Mouse (Mus musculus) monocyte, adult 2 months (primary cell): ENCODE results near the gene Topaz1.

Experiments
- DNase-seq, 2 experiments: peaks; one replicate each; pipeline ENCODE4 v3.0.0; 2022; ENCODE audit warnings: low spot score in 2 of 2, low read depth in 1 of 2

Topaz1 gene

DNA sequence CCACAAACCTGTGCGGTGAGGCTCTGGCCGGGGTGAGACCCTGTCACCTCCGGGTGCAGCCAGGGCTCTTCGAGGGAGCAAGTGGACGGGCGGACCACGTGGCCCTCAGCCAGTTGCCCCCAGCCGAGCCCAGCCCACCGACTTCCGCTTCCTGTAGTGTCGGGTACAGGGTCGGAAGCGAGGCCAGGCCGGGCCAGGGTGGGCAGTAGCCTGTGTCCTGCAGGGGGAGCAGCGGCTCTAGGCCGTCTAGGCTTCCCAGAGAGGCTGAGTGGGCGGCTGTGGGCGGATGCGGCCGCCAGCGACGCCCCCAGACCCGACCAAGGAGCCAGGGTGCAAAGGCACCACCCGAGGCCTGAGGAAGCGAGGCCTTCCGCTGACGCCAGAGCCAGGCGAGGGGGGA is at the start of gene Topaz1:
TSS of gene Topaz1 (plus strand) at position 287 of the 400 bp plus-strand sequence.
- no peak for DNase-seq

DNA sequence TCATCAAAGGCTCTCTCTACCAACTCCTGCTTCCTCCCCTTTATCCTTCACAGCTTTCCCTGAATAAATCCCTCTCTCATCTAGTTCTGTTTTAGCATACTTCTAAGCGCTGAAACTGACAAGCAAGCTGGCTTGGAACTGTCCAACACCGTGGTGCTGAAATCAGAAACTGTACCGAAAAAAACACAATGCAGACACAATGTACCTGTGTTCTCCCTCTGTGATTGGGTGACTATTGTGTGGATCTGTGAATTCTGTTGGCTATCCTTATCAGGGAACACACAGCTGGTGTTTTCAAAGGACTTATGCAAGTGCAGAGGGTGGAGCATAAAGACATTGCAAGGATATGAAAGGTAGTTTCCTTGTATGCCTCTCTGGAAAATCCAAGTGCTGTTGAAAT is 45.3 kb upstream of the Topaz1 start:
- DNase-seq, result no peak

DNA sequence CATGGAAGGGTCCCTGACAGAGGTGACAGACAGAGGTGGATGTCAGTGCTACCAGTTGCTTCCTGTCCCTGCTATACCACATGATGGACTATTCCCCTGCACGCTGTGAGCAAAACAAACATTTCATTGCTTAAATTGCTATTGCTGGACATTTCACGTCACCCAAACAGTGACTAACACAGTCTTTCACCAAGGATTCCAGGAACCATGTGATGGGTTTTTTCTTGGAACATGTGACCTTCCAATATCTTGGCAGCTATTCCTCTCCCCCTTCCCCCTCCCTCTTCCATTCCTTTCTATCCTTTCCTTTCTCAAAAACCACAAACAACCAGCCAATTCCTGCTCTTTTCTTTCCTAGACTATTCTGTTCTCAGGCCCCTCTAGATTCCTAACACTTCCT is 33.3 kb upstream of the Topaz1 start:
- DNase-seq, result no peak

DNA sequence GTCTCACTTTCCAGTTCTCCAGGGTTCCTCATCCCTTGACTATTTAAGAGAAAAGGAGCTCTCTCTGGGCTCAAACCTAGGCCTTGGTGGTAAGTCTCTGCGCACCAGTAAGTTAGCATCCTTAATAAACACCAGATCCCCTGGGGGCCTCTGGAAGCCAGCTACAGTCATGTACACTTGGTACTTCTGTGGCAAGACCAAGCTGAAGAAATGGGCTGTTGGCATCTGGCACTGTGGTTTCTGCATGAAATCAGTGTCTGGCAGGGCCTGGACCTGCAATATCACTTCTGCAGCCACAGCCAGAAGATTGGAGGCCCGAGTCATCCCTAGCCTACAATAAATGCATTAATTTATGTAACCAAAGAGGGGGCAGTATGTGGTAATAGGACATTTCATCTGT is 32.1 kb upstream of the Topaz1 start:
- DNase-seq, result no peak

DNA sequence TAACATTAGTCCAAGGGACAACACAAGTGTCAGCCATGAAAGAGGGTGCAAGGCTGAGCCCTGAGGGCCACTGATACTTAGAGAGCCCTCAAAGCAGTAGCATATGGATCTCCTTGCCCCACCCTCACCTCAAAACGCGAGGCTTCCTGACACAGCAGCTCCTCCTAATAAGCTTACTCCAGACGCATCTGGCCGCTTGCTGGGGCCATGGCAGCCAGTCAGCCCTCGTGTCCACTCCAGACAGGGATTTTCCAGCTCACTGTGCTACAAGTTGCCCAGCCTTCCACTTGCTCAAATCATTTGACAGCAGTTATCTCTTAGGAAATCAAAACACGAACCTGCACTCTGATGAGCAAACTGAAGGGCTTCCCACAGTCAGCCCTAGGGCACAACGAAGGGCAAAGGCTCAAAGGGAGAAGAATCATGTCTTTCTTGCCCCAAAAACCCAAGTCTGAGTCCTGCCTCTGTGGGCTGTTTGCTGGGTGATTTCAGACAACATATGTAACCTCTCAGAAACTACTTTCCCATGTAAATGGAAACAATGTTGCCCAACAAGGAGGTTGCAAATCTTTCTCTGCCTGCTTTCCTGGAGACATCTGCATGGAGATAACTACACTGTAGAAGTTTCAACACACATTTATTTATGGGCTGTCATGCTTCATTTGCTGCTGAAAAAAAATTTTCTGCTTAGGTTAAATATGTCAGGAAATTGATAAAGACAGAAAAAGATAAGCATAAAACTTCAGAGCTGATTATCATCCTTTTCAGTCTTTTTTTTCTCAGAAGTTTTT is 30.8 kb upstream of the Topaz1 start:
- DNase-seq, result no peak

DNA sequence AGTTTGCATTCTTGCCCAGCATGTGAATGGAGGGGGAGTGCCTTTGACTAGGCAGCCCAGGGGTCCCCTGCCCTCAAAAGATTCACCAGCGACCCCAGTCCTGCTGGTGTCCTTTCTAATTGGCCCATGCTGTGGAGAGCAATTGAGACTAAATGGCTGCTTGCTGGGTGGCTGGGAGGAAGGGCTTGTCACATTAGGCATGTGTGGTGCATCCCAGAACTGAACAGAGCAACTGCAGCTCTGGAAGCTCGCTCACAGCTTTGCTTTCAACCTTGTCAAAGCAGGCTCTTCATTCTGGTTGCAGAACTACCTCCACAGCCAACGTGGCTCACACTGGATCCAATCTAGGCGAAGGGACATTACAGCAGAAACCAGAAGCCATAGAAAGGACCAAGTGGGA is 24.9 kb upstream of the Topaz1 start:
- DNase-seq, result no peak

DNA sequence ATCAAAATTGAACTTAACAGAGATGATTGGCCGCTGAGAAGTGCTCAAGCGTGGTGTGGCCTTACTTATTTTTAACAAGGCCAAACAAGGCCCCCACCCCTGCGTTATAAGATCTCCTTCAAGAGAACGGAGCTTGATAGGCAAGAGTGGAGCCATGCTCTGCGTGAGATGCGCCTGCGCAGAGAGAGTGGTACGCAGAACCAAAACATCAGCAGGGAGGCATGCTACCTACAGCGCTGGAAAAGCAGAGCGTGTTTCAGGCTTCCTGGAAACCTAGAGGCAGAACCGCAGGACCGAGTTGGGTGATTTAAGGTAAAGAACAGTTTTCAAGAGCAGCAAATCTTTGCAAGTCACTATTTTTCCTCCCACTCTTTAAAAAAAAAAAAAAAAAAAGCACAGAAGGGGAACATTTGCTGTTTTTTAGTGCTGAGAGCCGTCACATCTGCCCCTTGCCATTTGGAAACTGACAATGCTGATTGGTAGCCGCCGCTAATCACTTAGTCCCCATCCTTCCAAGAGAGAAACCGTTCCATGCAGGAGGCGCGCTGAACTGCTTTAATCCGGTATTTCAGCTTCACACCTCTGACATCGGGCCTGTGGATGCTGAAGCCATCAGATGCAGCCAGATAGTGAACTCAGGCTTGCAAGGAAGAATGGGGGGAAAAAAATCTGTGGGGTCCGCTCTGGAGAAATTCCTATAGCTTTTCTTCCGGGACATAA is 21.9 kb upstream of the Topaz1 start:
- no peak for DNase-seq

DNA sequence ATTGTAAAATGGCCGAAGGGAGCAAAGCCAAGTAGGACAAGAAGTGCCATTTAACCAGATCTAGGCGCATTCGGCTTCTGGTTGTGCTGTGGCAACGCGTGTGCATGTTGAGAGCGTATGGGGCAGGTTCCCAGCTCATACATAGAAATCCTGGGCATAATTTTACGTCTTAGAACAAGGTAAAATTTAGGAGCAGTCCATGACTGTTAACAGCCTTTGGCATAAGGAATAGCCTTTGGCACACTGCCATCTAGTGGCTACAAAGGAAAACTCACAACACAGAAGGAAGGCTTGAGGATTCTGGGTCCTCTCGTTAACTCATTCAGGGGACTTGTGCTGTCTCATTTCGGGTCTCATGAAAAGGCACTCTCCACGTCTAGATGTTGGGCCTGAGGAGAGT is 17.6 kb upstream of the Topaz1 start:
- DNase-seq, result no peak

DNA sequence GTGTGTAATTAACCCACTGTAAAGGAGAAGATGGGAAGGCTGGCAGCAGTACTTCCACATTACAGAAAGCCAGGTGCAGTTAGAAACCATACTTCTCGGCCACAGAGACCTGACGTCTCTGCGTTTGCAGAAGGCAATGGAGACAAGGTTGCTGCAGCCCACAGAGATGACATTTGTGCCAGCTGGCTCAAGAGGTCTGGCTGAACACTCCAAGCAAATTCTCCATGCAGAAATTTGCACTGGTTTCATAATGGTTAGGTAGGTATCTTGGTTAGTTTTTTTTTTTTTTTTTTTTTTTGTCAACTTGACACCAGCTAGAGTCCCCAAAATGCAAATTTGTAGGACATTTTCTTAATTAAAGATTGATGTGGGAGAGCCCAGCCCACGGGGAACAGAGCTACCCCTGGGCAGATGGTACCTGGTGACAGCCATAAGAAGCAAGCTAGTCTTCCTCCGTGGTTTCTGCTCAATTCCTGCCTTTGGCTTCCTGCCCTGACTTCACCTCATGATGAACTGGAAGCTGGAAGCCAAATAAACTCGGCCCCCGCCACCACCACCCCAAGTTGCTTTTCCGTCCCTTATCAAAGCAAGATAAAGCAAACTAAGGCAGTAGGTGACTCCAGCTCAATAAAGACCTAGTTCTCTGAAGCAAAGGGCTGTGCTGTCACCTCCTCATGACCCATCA is 14.9 kb upstream of the Topaz1 start:
- no peak for DNase-seq

DNA sequence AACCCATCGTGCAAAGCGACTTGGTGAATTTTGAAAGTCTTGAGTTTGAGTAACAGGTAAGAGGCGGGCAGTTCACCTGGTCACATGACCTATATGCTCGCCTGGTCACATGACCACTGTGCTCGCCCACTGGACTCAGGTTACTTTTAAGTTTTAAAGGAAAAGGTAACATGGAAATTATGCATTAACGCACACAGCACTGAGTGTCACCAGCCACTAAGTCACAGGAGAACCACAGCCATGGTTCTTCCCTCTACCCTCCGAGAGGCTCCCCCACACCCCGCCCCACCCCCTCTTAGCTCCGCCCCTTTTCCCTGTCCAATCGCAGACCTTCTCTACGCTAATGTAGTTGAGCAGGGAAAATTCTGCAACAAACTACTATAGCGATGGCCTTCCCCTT is 13.9 kb upstream of the Topaz1 start:
- no peak for DNase-seq

DNA sequence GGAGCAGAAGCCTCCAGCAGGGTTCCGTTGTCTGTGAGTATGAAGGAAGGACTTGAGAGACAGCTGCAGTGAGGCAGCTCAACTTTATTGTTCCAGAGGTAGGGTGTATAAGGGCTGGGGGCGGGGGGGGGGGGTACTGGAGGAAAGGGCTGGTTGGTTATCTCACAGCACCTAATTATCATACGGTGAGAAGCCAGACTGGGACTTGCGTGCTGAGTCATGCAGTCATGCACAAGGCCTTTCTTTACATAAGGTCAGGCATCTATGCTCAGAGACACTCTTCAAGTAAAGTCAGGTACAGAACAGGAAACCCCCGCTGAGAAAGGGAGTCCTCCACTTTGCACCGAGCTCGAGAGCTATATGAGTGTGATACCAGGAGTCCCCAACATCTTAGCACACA is 12.2 kb upstream of the Topaz1 start:
- no peak for DNase-seq

DNA sequence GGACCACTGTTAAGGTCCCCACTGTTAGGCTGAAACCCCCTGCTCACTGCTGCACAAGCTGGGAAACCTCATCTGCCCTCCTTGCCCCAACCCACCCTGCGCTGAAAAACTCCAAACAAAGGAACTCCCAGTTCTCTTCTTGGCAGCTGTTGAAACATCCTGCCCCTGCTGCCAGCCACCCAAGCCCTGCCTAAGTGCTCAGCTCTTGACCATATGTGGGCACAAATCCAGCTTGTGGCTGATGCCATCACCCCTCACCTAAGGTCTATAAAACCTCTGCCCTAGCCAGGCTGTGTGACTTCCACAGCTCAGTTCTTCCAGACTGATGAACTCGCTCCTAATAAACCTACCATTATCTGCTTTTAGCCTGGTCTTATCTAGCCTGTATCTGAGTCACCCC is 11.1 kb upstream of the Topaz1 start:
- no peak for DNase-seq

DNA sequence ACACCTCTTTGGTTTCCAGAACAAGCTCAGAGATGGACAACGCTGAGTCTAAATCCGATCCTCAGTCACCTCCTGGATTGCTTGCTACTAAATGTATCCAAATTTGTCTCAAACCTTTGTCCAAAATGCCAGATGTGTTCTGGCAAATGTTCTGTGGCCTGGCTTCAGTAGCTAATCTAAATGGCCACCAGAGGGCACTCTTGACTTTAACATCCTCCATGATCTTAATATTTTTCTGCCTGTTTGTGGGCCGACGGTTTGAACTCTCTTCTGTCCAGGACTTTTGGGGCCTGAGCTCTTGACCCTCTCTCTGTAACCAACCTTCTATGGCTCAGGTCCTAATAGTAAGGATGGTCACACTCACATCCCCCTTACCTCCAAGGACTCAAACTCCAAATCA is 10.4 kb upstream of the Topaz1 start:
- no peak for DNase-seq

DNA sequence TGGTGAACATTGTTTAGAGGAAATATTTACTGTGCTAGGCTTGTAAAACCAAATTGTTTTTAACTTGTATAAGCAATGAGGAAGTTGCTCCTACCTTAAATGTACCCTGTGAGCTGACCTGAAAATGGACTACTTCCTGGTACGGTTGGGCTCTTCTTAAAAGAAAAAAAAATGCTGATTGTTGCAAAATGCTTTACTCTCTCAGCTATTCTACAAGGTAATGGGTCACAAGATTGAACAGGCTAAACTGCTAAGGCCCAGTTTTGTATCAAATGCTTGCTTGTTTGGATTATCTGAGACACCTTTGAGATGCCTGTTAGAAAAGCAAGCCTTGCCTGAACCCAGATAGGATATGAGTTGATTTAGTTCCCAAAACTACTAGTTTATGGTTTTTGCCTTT is 1.3 kb upstream of the Topaz1 start:
- no peak for DNase-seq

DNA sequence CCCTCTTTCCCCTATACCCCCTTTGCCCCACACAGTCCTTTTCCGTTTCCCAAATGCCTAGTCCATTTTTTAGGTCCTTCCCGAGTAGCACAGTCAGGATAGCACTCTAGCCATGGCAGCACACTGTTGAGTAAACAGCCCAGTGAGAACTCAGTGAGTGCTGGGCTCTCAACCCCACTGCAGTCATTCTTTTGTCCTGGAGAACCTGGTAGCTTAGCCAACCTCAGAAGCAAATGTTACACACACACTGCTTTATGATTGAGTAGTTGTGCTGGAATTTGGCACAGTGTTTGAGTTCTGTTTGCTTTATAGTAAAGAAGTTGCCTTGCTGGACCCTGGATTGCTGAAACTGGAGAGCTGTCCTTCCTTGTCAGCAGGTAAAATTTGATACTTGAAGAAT is 10.5 kb downstream of the Topaz1 start:
- no peak for DNase-seq

DNA sequence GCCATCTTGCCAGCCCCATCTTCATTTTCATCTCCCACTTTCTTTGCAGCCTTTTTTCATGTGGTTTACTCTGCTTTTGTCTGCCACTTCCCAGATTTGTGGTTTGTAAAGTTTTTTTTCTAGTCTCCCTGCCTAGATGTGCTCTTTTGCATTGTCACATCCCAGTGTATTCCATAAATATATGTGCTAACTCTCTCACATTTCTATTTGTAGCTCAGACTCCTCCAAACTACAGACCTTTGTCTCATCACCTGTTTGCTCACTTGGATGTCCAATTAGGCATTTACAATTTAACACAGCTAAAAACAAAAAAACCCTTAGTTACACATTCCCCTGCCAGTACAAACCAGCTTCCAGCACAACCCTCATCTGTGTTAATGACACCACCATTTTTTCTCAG is 13.0 kb downstream of the Topaz1 start:
- DNase-seq, result no peak

DNA sequence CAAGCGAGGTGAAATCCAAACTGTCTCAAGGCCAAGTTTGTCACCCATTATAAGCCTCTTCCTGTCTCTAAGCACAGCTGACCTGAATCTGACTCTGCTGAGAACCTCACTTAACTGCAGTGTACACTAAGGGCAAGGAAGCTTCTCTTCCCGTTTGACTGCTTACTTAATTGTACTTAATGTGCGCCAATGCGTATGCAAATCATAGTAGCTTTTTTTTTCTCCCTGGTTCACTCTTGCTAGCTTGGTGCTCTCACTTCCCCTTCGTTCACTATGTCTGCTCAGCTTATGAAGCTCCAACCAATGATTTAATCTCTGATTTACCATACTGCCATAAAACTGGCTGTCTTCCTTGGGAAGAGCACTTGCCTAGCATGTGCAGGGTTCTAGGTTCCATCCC is 38.1 kb downstream of the Topaz1 start:
- DNase-seq, result no peak

DNA sequence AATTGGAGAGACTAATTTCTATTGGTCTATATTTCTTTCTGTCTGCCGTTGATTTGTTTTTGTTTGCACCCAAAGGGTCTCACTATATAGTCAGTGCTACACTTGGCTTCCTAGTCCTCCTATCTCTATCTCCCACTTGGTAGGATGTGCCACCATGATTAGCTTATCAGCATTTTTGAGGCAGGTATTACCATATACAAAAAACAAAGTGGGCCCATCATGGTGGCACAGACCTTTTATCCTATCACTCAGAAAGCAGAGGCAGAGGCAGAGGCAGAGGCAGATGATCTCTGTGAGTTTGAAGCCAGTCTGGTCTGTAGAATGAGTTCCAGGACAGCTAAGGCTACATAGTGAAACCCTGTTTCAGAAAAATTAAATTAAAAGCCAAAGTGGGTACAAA is 39.4 kb downstream of the Topaz1 start:
- no peak for DNase-seq

DNA sequence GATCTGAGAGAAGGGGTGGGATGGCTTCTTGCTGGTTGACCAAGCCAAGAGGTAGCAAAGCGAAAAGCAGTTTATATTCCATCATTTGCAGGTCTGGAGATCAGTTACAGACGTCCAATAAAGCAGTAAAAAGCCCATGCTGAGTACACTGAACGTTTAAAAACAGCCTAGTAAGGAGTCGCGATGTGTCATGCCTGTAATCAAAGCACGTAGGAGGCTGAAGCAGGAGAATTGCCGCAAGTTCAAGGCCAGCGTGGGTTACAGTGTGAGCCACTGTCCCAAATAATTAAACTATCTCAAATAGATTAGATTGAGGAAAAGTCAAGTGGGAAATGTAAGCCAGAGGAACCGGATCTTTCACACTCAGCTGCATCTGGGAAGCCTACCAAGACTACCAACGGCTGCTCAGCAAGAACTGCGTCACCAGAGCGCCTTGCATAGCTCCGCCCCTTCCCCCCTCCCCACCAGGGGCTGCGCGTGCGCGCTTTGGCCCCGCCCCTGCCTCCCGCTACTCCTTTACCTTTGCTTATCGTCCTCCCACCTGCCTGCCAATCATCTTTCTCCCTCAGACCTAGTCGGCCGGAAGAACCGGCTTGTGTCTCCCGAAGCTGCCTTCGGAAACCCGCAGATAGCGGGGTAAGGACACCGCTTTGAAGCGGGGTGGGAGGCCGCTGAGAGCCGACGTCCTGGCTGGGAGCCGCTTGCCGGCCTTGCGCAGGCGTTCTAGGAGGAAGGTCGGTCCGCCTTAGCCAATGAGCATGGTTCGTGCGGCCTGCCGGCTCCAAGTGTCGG is 58.1 kb downstream of the Topaz1 start, which contains the start of gene Tcaim:
TSS of gene Tcaim (plus strand) at position 487 of the 792 bp plus-strand sequence.
- peak; percentile 56 to 76 for DNase-seq

DNA sequence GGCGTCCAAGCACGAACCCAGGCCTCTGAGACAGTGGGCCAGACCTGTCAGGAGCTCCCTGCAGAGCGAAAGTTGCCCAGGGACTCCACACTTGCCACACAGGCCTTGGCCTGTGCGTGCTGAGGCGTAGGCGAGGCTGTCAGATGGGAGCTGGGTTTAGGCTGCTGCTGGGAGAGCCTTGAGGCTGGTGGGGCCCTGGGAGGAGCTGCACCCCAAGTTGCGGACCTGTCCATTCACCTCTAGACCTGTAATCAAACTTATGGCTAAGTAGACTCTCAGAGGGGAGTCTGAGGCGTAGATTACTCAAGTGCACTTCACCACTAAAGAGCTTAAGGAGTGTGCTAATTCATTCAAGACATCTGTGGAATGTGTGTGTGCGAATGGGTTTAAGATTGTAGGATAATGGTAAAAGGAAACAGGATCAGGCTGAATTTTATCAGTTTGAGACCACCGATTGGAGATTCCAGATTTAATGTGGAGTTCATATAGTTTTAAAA is 58.7 kb downstream of the Topaz1 start:
- DNase-seq, result no peak

DNA sequence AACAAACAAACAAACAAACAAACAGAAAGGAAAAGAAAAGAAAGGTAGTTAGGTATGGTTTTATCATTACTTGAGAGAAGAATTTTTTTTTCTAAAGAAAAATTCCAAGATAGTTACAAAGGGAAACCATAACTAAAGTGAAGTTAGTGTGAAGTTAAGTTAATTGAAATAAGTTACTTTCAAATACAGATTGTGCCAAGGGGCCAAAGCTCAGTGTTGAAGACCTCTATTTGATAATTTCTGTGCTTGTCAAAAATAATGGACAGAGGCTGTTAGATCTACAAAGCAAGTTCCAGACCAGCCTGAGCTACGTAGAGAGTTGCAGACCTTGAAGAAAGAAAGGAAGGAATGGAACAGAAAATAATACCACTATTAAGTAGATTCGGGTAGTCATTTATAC is 60.0 kb downstream of the Topaz1 start:
- DNase-seq, result no peak
